Mouse (Mus musculus) brain, embryonic 14.5 days (tissue): Measurements from ENCODE around the gene Pdx1.
A peak's percentile ranks its signal among the peaks of the same experiment; 100 is the strongest.

Experiments
- CTCF ChIP-seq: fragments of 200-500 bp; IDR thresholded peaks from 2 replicates; pipeline ENCODE4 v1.5.1; 2012; ENCODE audit warnings: inconsistent platforms, mild to moderate bottlenecking, moderate library complexity, borderline replicate concordance; ENCODE audit not compliant: insufficient read depth, insufficient read length; ENCODE audit errors: extremely low read depth
- POLR2A ChIP-seq: fragments of 200-500 bp; IDR thresholded peaks from 2 replicates; pipeline ENCODE4 v1.6.1; 2012; ENCODE audit warnings: mild to moderate bottlenecking, inconsistent platforms, borderline replicate concordance; ENCODE audit not compliant: poor library complexity, insufficient read depth, insufficient read length, severe bottlenecking; ENCODE audit errors: extremely low read depth

GRCm38 (mm10) chr5:147227354-147228112 lies 42.2 kb upstream of the Pdx1 start:
- TF ChIP-seq POLR2A (no peak), CTCF (peak; percentile 96)
